Mouse (Mus musculus) liver, adult 2 months (tissue): Measurements from ENCODE around the gene Gimap5. TPM values are rescaled to one million over a fixed set of nuclear protein-coding genes. Genes with fewer than 3 reads are reported as not detected.

ENCODE experiments used
- DNase-seq: peaks from one replicate; pipeline ENCODE4 v3.0.0-alpha.2; 2011; ENCODE audit warnings: low read depth, low spot score; ENCODE audit errors: extremely low read depth
- H3K27ac ChIP-seq: fragments of 200-500 bp; replicated peaks from 2 replicates; pipeline ENCODE4 v1.5.1; 2012; ENCODE audit warnings: low read depth, mild to moderate bottlenecking, control low read depth, inconsistent platforms, low read length; ENCODE audit not compliant: insufficient read depth
- H3K27me3 ChIP-seq: fragments of 200-500 bp; 2 replicates; pipeline ENCODE4 v1.6.1; 2012; ENCODE audit warnings: mild to moderate bottlenecking, moderate library complexity, low read length, inconsistent platforms; ENCODE audit not compliant: control insufficient read depth, insufficient read depth
- H3K36me3 ChIP-seq: fragments of 200-500 bp; 2 replicates; pipeline ENCODE4 v1.6.1; 2012; ENCODE audit warnings: low read length, inconsistent platforms; ENCODE audit not compliant: control insufficient read depth, insufficient read depth
- H3K4me1 ChIP-seq: fragments of 200-500 bp; 2 replicates; pipeline ENCODE4 v1.6.1; 2011; ENCODE audit warnings: low read length; ENCODE audit not compliant: control insufficient read depth, insufficient read depth
- H3K4me3 ChIP-seq: fragments of 200-500 bp; 2 replicates; pipeline ENCODE4 v1.5.1; 2011; ENCODE audit warnings: low read depth, mild to moderate bottlenecking, control low read depth, low read length, moderate library complexity; ENCODE audit not compliant: insufficient read depth
- H3K79me2 ChIP-seq: fragments of 200-500 bp; 2 replicates; pipeline ENCODE4 v1.6.1; 2012; ENCODE audit warnings: inconsistent platforms, mild to moderate bottlenecking, low read length, moderate library complexity; ENCODE audit not compliant: control insufficient read depth, insufficient read depth
- H3K9ac ChIP-seq: fragments of 200-500 bp; 2 replicates; pipeline ENCODE4 v1.6.1; 2012; ENCODE audit warnings: low read depth, mild to moderate bottlenecking, control low read depth, inconsistent platforms, low read length
- CTCF ChIP-seq: fragments of 200-500 bp; IDR thresholded peaks from 2 replicates; pipeline ENCODE4 v1.5.1; 2011; ENCODE audit warnings: low read depth, low read length, control low read depth
- POLR2A ChIP-seq: fragments of 200-500 bp; IDR thresholded peaks from 2 replicates; pipeline ENCODE4 v1.6.1; 2011; ENCODE audit warnings: low read length, control low read depth; ENCODE audit not compliant: insufficient read depth; ENCODE audit errors: extremely low read depth
- WGBS: fragments of 180-500 bp; shearing (Covaris S2); methylation state at CpG from one replicate; pipeline ENCODE4 v1.1.7; 2018; 5-methylcytosine and 5-hydroxymethylcytosine counted together
- polyA plus RNA-seq: library from polyadenylated mRNA; depleted of rRNA; stranded (reverse); fragments of >200 nt; gene quantifications from 2 replicates; pipeline ENCODE4 v1.2.3, GENCODE M21; 2012; rRNA removed
- total RNA-seq: library from RNA; depleted of rRNA; stranded (reverse); fragments of >200 nt; gene quantifications from 2 replicates; pipeline ENCODE4 v1.2.3, GENCODE M21; 2014; rRNA removed

Gimap5 gene
- total RNA-seq (1.2 and 3.3 TPM in 2 replicates), polyA plus RNA-seq (2.8 and 3.3 TPM in 2 replicates)

DNA sequence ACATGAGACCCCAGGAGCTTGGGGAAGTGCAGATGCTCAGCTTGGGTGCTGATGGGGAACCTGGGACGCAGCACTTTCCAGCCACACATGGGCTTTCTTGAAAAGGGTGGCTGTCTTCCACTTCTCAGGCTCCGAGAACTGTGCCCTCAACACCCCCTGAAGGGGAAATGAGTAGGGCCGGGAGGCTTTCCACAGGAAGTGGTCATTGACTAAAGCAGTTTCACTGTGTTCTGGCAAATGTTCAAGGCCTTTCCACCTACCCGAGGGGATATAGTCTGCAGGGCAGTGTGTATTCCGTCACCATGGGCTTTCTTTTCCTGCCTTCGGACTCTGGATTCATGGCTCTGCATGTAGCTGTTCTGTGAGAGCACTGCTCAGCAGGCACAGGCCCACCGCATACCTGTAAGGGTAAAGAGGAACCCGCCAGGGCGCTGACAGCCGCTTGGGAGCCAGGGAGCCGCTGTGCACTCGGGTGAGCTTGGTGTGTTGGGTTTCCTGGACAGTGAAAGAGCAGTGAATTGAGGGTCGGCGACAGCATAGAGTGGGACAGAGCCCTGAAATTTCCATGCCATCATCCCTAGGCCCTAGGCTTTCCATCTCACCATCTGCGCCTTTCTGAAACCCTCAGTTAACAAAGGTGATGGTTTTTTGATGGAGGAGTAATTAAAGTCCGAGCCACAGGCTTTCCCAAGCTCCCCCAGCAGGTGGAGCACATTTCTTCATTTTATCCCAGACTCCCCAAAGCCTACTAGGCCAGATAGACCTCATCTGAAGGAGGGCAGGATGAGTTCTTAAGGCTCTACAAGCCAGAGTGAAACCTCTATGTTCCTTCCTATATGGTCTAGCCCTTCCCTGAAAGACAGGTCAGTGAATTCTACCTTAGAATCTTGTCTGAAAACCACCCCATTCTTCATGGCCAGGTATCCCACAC is at the start of gene Gimap5:
Gene Gimap5, plus strand, starts transcription at position 239 of the 931 bp plus-strand sequence.
- 39% methylated on average over 16 of the region's 16 CpGs for WGBS
- Histone ChIP-seq H3K79me2 (peaks cover 4% of the 10 kb centered on the region; the same call in 1 of the 2 replicates), H3K4me3 (peak within 1 kb of the TSS; percentile 41), H3K27me3 (no peaks in the 10 kb centered on the region), H3K4me1 (peaks cover 6% of the 10 kb centered on the region), H3K36me3 (no peaks in the 10 kb centered on the region), H3K9ac (peak within 1 kb of the TSS; percentile 49), H3K27ac (peak within 1 kb of the TSS; percentile 68)
- TF ChIP-seq POLR2A (no peak), CTCF (peak; percentile 60)
- DNase-seq = no peak

DNA sequence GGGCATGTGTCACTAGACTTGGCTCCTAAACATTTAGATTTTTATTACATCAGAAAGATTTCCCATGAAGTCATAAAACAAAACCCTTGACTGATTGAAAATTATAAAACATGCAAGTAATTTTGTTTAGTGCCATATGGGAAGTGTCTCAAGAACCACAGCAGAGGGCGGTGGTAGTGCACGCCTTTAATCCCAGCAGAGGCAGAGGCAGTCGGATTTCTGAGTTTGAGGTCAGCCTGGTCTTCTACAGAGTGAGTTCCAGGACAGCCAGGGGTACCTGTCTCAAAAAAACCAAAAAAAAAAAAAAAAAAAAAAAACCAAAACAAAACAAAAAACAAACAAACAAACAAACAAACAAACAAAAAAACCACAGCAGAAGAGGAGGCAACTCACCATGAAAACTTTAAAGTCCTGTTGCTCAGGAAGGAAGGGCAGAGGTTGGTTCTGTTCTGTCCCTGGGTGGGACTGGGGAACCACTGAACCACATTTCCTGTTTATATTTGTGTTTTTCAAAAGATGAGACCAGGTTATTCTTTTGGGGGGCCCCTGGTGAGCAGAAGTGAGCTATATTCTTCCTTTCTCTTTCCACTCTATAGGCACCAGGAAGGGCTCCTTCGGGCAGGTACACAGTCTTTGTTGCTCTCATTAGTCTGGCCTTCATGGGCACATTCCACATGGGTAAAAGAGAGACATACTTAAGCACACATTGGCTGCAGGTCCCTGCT is 49.0 kb upstream of the Gimap5 start:
- TF ChIP-seq POLR2A (no peak), CTCF (no peak)
- Histone ChIP-seq H3K4me3 (no peak overlapping the region), H3K27ac (peak overlapping the region; percentile 5; the same call in 1 of the 2 replicates), H3K4me1 (no peaks in the 10 kb centered on the region; the same call in 1 of the 2 replicates), H3K27me3 (no peaks in the 10 kb centered on the region), H3K36me3 (peaks cover 4% of the 10 kb centered on the region; the same call in 1 of the 2 replicates), H3K79me2 (no peaks in the 10 kb centered on the region), H3K9ac (no peak overlapping the region)
- DNase-seq = no peak
- WGBS = 93% methylated on average over 4 of the region's 4 CpGs

DNA sequence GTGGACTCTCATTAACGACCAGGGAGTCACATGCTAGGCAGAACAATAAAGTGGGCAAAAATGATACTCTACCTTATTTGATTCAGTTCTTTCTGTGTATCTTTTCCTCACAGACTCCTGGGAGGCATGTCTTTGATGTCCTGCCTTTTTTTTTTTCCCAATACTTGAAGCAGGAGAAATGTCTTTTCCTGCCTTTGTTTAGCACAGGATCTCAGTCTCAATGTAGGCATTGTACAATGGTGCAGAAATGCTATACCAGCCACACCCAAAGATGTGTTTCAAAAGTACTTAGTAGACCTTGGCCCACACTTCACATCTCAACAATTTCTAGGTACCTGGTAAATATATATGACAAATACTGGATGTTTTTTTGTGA is 48.5 kb upstream of the Gimap5 start:
- no peaks in the 10 kb centered on the region for H3K27me3 ChIP-seq
- no peak overlapping the region; the same call in 1 of the 2 replicates for H3K27ac ChIP-seq
- H3K36me3 ChIP-seq = peaks cover 4% of the 10 kb centered on the region; the same call in 1 of the 2 replicates
- DNase-seq = no peak
- TF ChIP-seq CTCF = no peak
- no peak for TF ChIP-seq POLR2A
- 34% methylated on average over 1 of the region's 1 CpGs for WGBS
- H3K79me2 ChIP-seq = no peaks in the 10 kb centered on the region
- no peak overlapping the region for H3K4me3 ChIP-seq
- no peaks in the 10 kb centered on the region; the same call in 1 of the 2 replicates for H3K4me1 ChIP-seq
- H3K9ac ChIP-seq = no peak overlapping the region

DNA sequence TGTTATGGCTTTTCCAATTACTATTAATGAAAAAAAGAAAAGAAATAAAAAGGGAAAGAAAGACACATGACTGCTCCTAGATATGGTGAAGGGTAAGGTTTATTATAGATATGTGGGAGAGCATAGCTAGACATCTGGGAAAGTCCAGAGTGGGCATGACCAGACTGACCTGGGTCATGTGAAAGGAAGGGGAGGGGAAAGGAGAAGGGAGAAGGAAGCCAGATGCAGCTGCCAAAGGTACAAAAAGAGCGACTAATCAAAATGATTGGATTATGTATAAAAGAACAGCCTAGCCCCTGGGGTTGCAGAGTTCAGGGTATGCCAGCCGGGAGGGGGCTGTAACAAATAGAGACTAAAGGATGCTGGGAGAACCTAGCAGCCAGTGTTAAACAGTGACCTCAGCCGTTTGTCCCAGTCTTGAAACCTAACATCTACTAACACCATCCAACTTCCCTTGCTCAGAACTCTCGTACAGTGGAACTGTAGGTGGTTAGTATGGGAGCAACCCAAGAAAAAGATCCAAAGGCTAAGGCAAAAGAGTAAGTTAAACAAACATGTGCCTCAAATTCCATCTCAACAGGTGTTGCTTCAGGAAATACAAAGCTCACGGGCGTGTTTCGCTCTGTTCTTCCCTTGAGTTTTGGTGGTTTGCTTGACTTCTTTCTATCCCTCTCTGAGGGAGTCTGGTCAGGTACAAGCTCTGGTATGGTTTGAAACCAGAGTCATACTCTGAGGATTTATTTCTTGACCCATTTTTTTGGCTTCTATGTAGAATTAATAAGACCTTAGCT is 47.7 kb upstream of the Gimap5 start:
- no peaks in the 10 kb centered on the region for H3K79me2 ChIP-seq
- H3K27ac ChIP-seq = peak overlapping the region; percentile 55
- H3K4me1 ChIP-seq = peaks cover under 1% of the 10 kb centered on the region; the same call in 1 of the 2 replicates
- no peak overlapping the region for H3K4me3 ChIP-seq
- 0 out of 2 replicates have a peak, but pooled peaks cover 4% of the 10 kb centered on the region for H3K36me3 ChIP-seq
- no peak overlapping the region for H3K9ac ChIP-seq
- no peaks in the 10 kb centered on the region for H3K27me3 ChIP-seq
- WGBS = 87% methylated on average over 7 of the region's 7 CpGs
- no peak for DNase-seq
- TF ChIP-seq CTCF = no peak
- TF ChIP-seq POLR2A = no peak

DNA sequence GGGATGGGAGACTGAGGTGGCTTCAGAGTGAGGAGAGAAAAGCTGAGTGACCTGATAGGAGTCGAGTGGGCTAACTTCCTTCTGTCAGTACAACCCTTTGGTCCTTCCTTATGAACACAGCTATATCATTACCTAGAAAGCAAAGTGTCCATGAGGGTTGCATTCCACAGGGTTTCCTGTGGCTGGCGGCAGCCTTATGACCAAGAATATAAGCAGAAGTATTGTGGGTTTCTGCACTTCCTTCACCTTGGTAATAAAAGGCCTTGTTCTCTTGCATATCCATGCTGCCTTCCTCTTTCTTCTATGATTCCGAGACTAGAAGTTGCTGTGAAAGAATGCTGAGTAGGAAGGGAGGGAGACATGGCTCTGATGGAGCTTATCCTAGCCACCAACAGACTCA is 47.1 kb upstream of the Gimap5 start:
- no peak for DNase-seq
- Histone ChIP-seq H3K9ac (no peak overlapping the region), H3K4me3 (no peak overlapping the region), H3K27ac (peak overlapping the region; percentile 70; the same call in 1 of the 2 replicates), H3K4me1 (peaks cover 4% of the 10 kb centered on the region; the same call in 1 of the 2 replicates), H3K27me3 (no peaks in the 10 kb centered on the region), H3K79me2 (no peaks in the 10 kb centered on the region), H3K36me3 (0 out of 2 replicates have a peak, but pooled peaks cover 4% of the 10 kb centered on the region)
- TF ChIP-seq CTCF (no peak), POLR2A (no peak)
- WGBS = 83% methylated on average over 3 of the region's 3 CpGs
